Mouse (Mus musculus) CD8-positive naive resting alpha-beta T cell, adult 2 months (primary cell): Measurements from ENCODE around the gene 4930564D02Rik.

Experiments used
- DNase-seq, 2 experiments: peaks; one replicate each; pipeline ENCODE4 v3.0.0; 2022; ENCODE audit warnings: low read depth in 2 of 2, low spot score in 2 of 2

4930564D02Rik gene

DNA sequence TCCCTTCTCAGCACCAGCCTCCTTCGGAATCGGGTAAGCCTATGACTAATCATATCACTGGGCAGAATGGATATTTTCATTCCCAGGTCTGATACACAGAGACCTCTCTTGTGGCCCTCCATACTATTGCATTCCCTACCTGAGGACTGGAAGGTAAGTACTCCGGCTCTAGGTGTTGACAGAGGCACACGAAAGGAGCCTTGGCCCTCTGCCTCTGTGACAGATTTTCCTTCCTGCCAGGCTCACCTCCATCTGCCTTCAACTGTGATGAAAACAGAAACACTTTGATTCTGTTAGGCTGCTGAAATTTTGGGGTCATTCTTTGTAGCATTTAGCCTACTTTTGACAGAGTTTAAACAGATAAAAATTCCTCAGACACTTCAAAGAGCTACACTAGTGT lies 47.2 kb downstream of the 4930564D02Rik start:
- DNase-seq, result no peak

DNA sequence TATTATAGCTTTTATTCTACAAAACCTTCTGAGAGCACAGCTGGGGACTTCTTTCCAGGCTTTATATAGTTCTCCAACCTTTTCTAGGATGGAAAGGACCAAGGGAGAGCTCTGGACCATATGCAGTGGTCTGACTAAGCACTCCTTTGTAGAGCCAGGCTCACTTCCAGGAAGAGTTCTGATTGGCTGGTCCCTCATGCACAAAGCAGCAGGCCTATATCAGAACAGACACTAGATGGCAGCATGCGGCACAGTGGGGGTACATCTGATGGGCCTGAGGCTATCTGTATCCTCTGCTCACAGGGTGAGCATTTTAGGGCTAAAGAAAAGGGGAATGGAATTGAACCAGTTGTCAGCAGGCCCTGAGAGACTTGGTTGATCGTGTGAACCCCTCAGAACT lies 47.6 kb downstream of the 4930564D02Rik start:
- peak; percentile 63 to 77 for DNase-seq

DNA sequence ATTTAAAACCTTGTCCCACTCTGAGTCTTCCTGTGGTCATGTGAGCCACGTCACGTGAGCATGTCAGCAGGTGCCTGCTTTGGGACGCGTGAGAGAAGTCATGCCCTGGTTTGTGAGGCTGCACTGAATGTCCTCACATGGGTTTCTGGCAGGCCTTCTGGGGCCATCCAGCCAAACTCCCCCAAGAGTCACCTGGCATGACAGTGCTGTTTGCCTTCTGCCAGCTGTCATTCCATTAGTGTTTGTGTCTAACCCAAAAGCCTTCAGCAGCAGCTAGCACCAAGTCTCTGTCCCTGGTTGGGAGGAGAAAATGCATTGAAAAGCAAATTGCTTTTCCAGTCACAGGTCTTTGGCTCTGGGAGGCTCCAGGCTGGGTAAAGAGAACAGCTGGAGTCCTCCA lies 50.0 kb downstream of the 4930564D02Rik start:
- no peak for DNase-seq

DNA sequence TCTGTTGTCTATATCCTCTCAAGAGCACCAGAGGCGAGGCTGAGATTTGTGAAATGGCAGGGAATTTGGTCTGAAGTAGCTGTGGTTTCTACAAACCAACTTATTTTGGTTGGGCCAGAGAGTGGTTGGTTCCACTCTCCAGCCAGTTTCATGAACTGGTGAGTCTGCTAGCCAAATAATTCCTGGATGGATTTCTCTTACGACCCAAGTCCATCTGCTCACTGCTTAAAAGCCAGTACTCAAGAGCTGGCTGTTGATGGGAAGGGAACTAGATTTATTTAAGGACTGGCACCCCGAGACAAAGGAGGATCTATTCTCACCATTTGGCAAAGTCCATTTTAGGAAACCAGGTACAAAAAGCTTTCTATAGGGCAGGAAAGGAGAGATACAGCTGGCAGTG lies 57.1 kb downstream of the 4930564D02Rik start:
- no peak for DNase-seq

DNA sequence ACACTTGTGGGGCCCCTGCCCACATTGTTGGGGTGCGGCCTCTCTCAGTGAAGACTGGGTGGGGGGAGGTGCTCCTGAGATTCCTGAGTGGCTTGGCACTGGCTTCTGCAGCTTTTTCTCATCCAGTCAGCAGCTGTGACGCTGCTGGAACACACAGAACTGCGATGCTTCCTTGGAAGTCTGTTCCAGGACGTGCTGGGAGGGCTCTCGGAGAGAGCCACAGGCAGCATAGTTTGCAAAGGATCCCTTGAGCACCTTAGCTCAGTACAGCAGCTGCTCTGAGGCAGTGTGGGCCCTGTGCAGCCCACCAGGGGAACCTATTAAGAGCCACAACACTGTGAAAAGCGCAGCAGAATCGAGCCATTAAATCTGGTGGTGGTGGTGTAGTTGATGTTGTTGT lies 61.2 kb downstream of the 4930564D02Rik start:
- no peak for DNase-seq
